Mouse (Mus musculus) ES-Bruce4 (cell line): Measurements from ENCODE around the gene Pm20d2. TPM values are rescaled to one million over a fixed set of nuclear protein-coding genes. Genes with fewer than 3 reads are reported as not detected.

Experiments
- H3K27ac ChIP-seq: 2 replicates; pipeline ENCODE4 v1.5.1; 2012; ENCODE audit warnings: low read length, inconsistent platforms; ENCODE audit not compliant: insufficient read depth
- H3K27me3 ChIP-seq: 2 replicates; pipeline ENCODE4 v1.6.1; 2012; ENCODE audit warnings: mild to moderate bottlenecking, low read length, inconsistent platforms; ENCODE audit not compliant: control insufficient read depth, poor library complexity, insufficient read depth, severe bottlenecking
- H3K36me3 ChIP-seq: 2 replicates; pipeline ENCODE4 v1.6.1; 2012; ENCODE audit warnings: inconsistent platforms, mild to moderate bottlenecking, low read length, moderate library complexity; ENCODE audit not compliant: control insufficient read depth, poor library complexity, insufficient read depth, severe bottlenecking
- H3K4me1 ChIP-seq: one replicate; pipeline ENCODE4 v1.8.1; 2011; ENCODE audit warnings: low read length; ENCODE audit not compliant: control insufficient read depth, insufficient read depth
- H3K4me3 ChIP-seq: 2 replicates; pipeline ENCODE4 v1.5.1; 2011; ENCODE audit warnings: low read depth, mild to moderate bottlenecking, low read length
- H3K9ac ChIP-seq: 2 replicates; pipeline ENCODE4 v1.6.1; 2012; ENCODE audit warnings: low read depth, mild to moderate bottlenecking, inconsistent platforms; ENCODE audit not compliant: poor library complexity, severe bottlenecking
- H3K9me3 ChIP-seq: replicated peaks from 2 replicates; pipeline ENCODE4 v1.6.1; 2012; ENCODE audit warnings: mild to moderate bottlenecking, low read length, inconsistent platforms; ENCODE audit not compliant: control insufficient read depth, poor library complexity, insufficient read depth, severe bottlenecking
- CTCF ChIP-seq: IDR thresholded peaks from one replicate; pipeline ENCODE4 v1.8.1; 2011; ENCODE audit warnings: low read depth, low read length
- EP300 ChIP-seq: IDR thresholded peaks from 2 replicates; pipeline ENCODE4 v1.6.1; 2011; ENCODE audit warnings: low read depth, low read length; ENCODE audit not compliant: insufficient read depth
- POLR2A ChIP-seq: IDR thresholded peaks from one replicate; pipeline ENCODE4 v1.8.1; 2011; ENCODE audit warnings: low read length; ENCODE audit not compliant: insufficient read depth
- polyA plus RNA-seq: library from polyadenylated mRNA; stranded (reverse); fragments of >200 nt; gene quantifications from 2 replicates; pipeline ENCODE4 v1.2.4, GENCODE M21; 2011; ENCODE audit warnings: low read depth; ENCODE audit not compliant: missing spikeins, insufficient read depth, insufficient read length

Pm20d2 gene
- polyA plus RNA-seq, 1 experiment, result 4.4 TPM

GRCm38 (mm10) chr4:33188164-33188563 is 1.4 kb downstream of the Pm20d2 start:
- no peaks in the 10 kb centered on the region for H3K4me1 ChIP-seq
- TF ChIP-seq CTCF (no peak), EP300 (no peak), POLR2A (no peak)
- no peaks in the 10 kb centered on the region for H3K36me3 ChIP-seq
- peak overlapping the region; percentile 22; the same call in 1 of the 2 replicates for H3K9ac ChIP-seq
- 0 out of 2 replicates have a peak, but pooled peaks cover 2% of the 10 kb centered on the region for H3K9me3 ChIP-seq
- no peak overlapping the region for H3K27ac ChIP-seq
- H3K27me3 ChIP-seq, result no peaks in the 10 kb centered on the region
- H3K4me3 ChIP-seq, result peak overlapping the region; percentile 42

DNA sequence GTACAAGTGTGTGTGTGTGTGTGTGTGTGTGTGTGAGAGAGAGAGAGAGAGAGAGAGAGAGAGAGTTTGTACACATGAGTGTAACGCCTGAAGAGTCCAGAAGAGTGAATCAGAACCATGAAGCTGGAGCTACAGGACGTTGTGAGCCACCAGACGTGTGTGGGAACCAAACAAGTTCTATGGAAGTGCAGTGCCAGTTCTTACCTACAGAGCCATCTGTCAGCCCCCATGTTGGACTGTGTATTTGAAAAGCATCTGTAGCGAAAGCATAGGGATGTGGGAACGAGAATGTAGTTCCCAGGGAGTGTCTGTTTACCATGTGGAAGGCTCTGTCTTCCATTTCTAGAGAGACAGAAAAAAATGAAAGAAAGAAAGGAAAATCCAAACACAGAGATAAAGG is 6.1 kb downstream of the Pm20d2 start:
- Histone ChIP-seq H3K9me3 (no peaks in the 10 kb centered on the region), H3K27me3 (no peaks in the 10 kb centered on the region), H3K27ac (no peak overlapping the region), H3K4me3 (no peak overlapping the region), H3K4me1 (no peaks in the 10 kb centered on the region), H3K36me3 (no peaks in the 10 kb centered on the region), H3K9ac (no peak overlapping the region)
- no peak for TF ChIP-seq POLR2A
- no peak for TF ChIP-seq EP300

DNA sequence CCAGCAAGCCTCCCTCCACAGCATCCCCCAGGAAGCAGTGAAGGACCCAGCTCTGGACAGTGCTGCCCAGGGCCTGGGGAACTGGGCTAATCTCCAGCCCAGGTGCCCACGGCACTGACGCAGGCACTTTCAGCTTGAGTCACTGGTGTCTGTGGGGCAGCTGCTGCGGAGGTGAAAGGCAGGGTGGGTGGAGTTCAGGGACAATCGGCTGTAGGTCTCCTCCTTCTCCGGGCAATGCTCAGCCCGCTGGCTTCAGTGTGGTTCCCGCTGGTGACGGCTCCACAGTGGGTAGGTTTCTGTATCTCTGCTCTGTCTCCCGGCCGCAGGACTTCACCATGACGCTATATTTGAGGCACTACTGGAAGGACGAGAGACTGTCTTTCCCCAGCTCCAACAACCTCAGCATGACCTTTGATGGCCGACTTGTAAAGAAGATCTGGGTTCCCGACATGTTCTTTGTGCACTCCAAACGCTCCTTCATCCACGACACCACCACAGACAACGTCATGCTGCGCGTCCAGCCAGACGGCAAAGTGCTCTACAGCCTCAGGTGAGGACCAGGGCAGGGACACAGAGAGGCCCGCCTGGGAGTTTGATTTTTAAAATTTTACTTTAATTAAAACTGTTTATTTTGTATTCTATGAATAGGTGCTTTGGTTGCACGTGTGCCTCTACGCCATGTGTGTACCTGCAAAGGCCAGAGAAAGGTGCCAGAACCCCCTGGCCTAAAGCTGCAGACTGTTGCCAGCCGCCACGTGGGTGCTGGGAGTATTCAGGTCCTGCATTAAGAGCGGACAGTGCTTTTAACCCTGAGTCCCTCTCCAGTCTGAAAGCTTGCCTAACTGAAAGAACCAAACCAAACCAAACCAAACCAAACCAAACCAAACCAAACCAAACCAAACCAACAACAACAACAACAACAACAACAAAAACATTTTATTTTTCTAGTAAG is 37.2 kb downstream of the Pm20d2 start:
- no peak overlapping the region for H3K4me3 ChIP-seq
- H3K9me3 ChIP-seq, result no peaks in the 10 kb centered on the region
- H3K36me3 ChIP-seq, result no peaks in the 10 kb centered on the region
- H3K9ac ChIP-seq, result no peak overlapping the region
- no peak overlapping the region for H3K27ac ChIP-seq
- no peaks in the 10 kb centered on the region for H3K27me3 ChIP-seq
- no peaks in the 10 kb centered on the region for H3K4me1 ChIP-seq
- TF ChIP-seq CTCF (no peak), POLR2A (no peak), EP300 (no peak)

DNA sequence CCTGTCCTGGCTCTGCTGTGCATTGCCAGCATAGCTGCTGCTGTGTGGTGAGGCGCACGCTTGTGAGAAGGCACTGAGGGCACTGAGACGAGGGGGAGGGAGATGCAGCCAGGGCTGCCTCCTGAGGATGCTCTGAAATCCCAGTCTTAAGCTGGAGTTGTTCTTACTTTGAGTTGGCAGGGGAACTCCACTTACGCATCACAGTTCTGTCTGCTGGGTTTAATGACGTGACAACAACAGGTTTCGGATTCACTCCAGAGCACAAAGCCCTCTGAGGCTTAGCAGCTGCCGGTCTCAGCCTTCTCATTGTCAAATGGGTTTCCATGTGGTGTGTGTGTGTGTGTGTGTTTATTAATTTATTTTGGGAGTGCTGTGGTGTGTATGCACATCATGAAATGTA is 40.4 kb downstream of the Pm20d2 start:
- Histone ChIP-seq H3K27ac (no peak overlapping the region), H3K4me3 (no peak overlapping the region), H3K4me1 (no peaks in the 10 kb centered on the region), H3K9ac (no peak overlapping the region), H3K27me3 (no peaks in the 10 kb centered on the region), H3K36me3 (no peaks in the 10 kb centered on the region), H3K9me3 (no peaks in the 10 kb centered on the region)
- TF ChIP-seq EP300, result no peak
- TF ChIP-seq POLR2A, result no peak
- TF ChIP-seq CTCF, result no peak

DNA sequence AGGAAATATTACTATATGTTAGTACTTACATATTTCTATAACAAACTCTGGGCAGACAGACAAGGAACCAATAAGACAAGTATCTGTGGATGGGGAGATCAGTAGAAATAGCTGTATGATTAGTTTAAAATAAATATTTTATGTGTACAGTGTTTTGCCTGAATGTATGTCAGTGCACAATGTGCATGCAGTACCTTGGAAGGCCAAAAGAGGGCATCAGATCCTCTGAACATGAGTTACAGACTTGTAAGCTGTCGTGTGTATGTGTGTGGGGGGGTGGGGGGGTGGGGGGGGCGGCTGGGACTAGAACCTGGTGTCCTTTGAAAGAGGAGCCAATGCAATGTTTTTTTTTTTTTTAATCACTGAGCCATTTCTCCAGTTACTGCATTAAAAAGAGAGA is 41.7 kb downstream of the Pm20d2 start:
- Histone ChIP-seq H3K36me3 (no peaks in the 10 kb centered on the region), H3K9ac (no peak overlapping the region), H3K9me3 (no peaks in the 10 kb centered on the region), H3K27me3 (no peaks in the 10 kb centered on the region), H3K4me1 (no peaks in the 10 kb centered on the region), H3K27ac (no peak overlapping the region), H3K4me3 (no peak overlapping the region)
- no peak for TF ChIP-seq EP300
- TF ChIP-seq CTCF, result peak; percentile 1
- TF ChIP-seq POLR2A, result no peak

GRCm38 (mm10) chr4:33146679-33147291 is 42.8 kb downstream of the Pm20d2 start:
- no peaks in the 10 kb centered on the region for H3K4me1 ChIP-seq
- peak overlapping the region; percentile 23; the same call in 1 of the 2 replicates for H3K4me3 ChIP-seq
- H3K36me3 ChIP-seq, result no peaks in the 10 kb centered on the region
- H3K27ac ChIP-seq, result no peak overlapping the region
- TF ChIP-seq EP300, result no peak
- no peak for TF ChIP-seq POLR2A
- no peak for TF ChIP-seq CTCF
- no peaks in the 10 kb centered on the region for H3K9me3 ChIP-seq
- no peaks in the 10 kb centered on the region for H3K27me3 ChIP-seq
- no peak overlapping the region for H3K9ac ChIP-seq
